7 mouse cellular contexts compared by ENCODE assay signal in the genomic region with DNA sequence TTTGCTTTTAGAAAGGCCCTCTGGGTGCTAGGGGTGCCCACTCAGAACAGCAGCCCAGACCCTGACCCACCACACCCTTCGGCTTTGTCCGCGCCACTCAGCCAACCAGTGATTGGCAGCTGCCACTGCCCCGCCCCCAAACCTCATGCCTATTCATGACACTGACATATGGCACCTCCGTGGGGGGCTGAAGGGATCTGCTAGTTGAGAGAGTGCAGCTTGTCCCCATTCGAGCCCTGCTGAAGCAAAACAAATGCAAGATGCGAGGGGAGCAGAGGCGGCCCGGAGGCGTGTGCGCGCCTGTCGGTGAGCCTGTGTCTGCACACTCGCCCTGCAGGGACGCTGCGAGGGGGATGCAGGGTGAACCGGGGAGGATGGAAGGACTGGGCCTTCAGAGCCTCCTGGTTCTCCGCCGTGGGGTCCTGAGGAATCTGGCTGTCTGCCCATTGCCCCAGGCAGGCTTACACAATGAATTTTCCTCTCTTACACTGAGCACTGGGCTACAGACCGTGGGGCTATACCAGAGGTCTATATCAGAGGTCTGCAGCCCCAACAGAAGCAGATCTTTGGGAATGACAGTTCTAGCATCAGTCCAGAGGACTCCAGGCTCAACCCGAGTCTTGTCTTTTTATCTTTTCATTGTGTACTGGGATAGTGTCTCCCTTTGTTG. TPM values are rescaled to one million over a fixed set of nuclear protein-coding genes. Genes with fewer than 3 reads are reported as not detected.
DNase-seq lines count a peak whose midpoint lies in the region; ATAC-seq and TF ChIP-seq lines count a peak whose summit lies in the region.

No protein-coding gene starts in this region.

- H3K27me3 ChIP-seq in forebrain, embryonic 14.5 days (replicated peaks; ENCODE audit: control insufficient read depth, insufficient read depth, low read length) = no peaks in the 10 kb centered on the region
- no peaks in the 10 kb centered on the region for H3K27me3 ChIP-seq in midbrain, postnatal 0 days (ENCODE audit: insufficient read depth, low read length)

- WGBS in forebrain, embryonic 14.5 days = 2% methylated on average over 21 of the region's 21 CpGs
- WGBS in midbrain, postnatal 0 days = 6% methylated on average over 21 of the region's 21 CpGs

- no peaks in the 10 kb centered on the region for H3K36me3 ChIP-seq in forebrain, embryonic 14.5 days (ENCODE audit: control insufficient read depth, insufficient read depth, low read length)
- H3K36me3 ChIP-seq in midbrain, postnatal 0 days (ENCODE audit: insufficient read depth, low read length) = no peaks in the 10 kb centered on the region

- no peak overlapping the region for H3K4me3 ChIP-seq in forebrain, embryonic 14.5 days (ENCODE audit: low read depth, low read length)
- H3K4me3 ChIP-seq in midbrain, postnatal 0 days (ENCODE audit: low read depth, low read length) = no peak overlapping the region

- peak; percentile 77 for DNase-seq in R1 (ENCODE audit: low read depth, low spot score)
- peak; percentile 94 for DNase-seq in forebrain, embryonic 14.5 days (ENCODE audit: low spot score)
- DNase-seq in layer of hippocampus, postnatal 36 days = peak; percentile 84 to 86
- peak; percentile 91 for DNase-seq in midbrain, postnatal 0 days (ENCODE audit: low spot score)
- DNase-seq in spleen, postnatal 10 days (ENCODE audit: low spot score in 2 of 2) = no peak

- ATAC-seq in cerebellum, adult (ENCODE audit: insufficient number of reproducible peaks, low FRiP score, low TSS enrichment) = peak; percentile 51; the same call in 1 of the 2 replicates
- ATAC-seq in forebrain, embryonic 14.5 days = peak; percentile 79
- peak; percentile 45; the same call in 1 of the 2 replicates for ATAC-seq in midbrain, postnatal 0 days (ENCODE audit: low FRiP score)
- ATAC-seq in erythroblast, adult 5-6 weeks (replicated peaks; ENCODE audit: low FRiP score, poor library complexity, severe bottlenecking) = no peak

- peak; percentile 56 for TF ChIP-seq CTCF in midbrain, postnatal 0 days (IDR thresholded peaks at IDR 0.05)

- no peaks in the 10 kb centered on the region for H3K9me3 ChIP-seq in forebrain, embryonic 14.5 days (replicated peaks; ENCODE audit: control insufficient read depth, low read length)
- H3K9me3 ChIP-seq in midbrain, postnatal 0 days (ENCODE audit: low read length) = no peaks in the 10 kb centered on the region

- H3K4me2 ChIP-seq in forebrain, embryonic 14.5 days (ENCODE audit: low read length) = peak overlapping the region; percentile 34
- peak overlapping the region; percentile 22 for H3K4me2 ChIP-seq in midbrain, postnatal 0 days (ENCODE audit: low read depth, low read length, poor library complexity, severe bottlenecking)

- H3K9ac ChIP-seq in forebrain, embryonic 14.5 days (ENCODE audit: low read length) = peak overlapping the region; percentile 35
- no peak overlapping the region for H3K9ac ChIP-seq in midbrain, postnatal 0 days (replicated peaks; ENCODE audit: low read length, poor library complexity, severe bottlenecking)

- H3K4me1 ChIP-seq in forebrain, embryonic 14.5 days (ENCODE audit: control insufficient read depth, insufficient read depth, low read length) = peaks cover 48% of the 10 kb centered on the region
- H3K4me1 ChIP-seq in midbrain, postnatal 0 days (ENCODE audit: insufficient read depth, low read length) = peaks cover 12% of the 10 kb centered on the region

- peak overlapping the region; percentile 90 for H3K27ac ChIP-seq in forebrain, embryonic 14.5 days (ENCODE audit: low read depth, low read length)
- H3K27ac ChIP-seq in midbrain, postnatal 0 days (ENCODE audit: low read depth, low read length) = no peak overlapping the region

RNA-seq across cellular contexts. Expression of gene Endov, which starts 24.0 kb away (rescaled TPM):
- polyA plus RNA-seq in forebrain, embryonic 14.5 days (2014; fragmentation: Nextera tagmentation; extraction: Ambion mirVana) = 15.9 and 18.0 TPM in 2 replicates
- total RNA-seq in layer of hippocampus, postnatal 36 days (2021) = 10 to 100 TPM; 29.7 to 32.4 TPM
- total RNA-seq in midbrain, postnatal 0 days (2014; rRNA removed) = 36.7 and 42.0 TPM in 2 replicates
- polyA plus RNA-seq in midbrain, postnatal 0 days (2015; fragmentation: Nextera tagmentation; extraction: Ambion mirVana) = 13.2 and 13.3 TPM in 2 replicates
- 2.9 and 3.1 TPM in 2 replicates for total RNA-seq in erythroblast, adult 5-6 weeks (2015; ENCODE audit: low replicate concordance)
- total RNA-seq in erythroblast, adult 5-6 weeks (2017; ENCODE audit: low replicate concordance) = 3.8 and 4.8 TPM in 2 replicates

RNA-seq across cellular contexts. Expression of gene Nptx1, which starts 32.5 kb away (rescaled TPM):
- polyA plus RNA-seq in forebrain, embryonic 14.5 days (2014; fragmentation: Nextera tagmentation; extraction: Ambion mirVana) = 4.1 and 6.7 TPM in 2 replicates
- total RNA-seq in layer of hippocampus, postnatal 36 days (2021) = 100 to 1,000 TPM; 452 to 470 TPM
- total RNA-seq in midbrain, postnatal 0 days (2014; rRNA removed) = 16.3 and 22.4 TPM in 2 replicates
- 7.5 and 7.6 TPM in 2 replicates for polyA plus RNA-seq in midbrain, postnatal 0 days (2015; fragmentation: Nextera tagmentation; extraction: Ambion mirVana)
- not detected in 2 replicates for total RNA-seq in erythroblast, adult 5-6 weeks (2015; ENCODE audit: low replicate concordance)
- not detected in 2 replicates for total RNA-seq in erythroblast, adult 5-6 weeks (2017; ENCODE audit: low replicate concordance)

Comparison
In these comparisons a context has a peak if more than half of its experiments do, and no peak if none do; other contexts are left out.
1. DNase-seq: peak in R1 (single experiment), forebrain, embryonic 14.5 days (single experiment), layer of hippocampus, postnatal 36 days (2 of 2) and midbrain, postnatal 0 days (single experiment); none in spleen, postnatal 10 days (0 of 2).
2. RNA of gene Nptx1, which starts 32.5 kb away (total RNA-seq): 452 to 470 TPM in layer of hippocampus, postnatal 36 days and 16.3 to 22.4 TPM in midbrain, postnatal 0 days; not detected in erythroblast, adult 5-6 weeks; every median in the first group is over 10 times any median in the second.